Mouse (Mus musculus) midbrain, embryonic 15.5 days (tissue): ENCODE results near the gene Rsl1d1. TPM values are rescaled to one million over a fixed set of nuclear protein-coding genes. Genes with fewer than 3 reads are reported as not detected.

Experiments
- ATAC-seq: fragments of 200-750 bp; cut with Nextera tagmentation; replicated peaks from 2 replicates; pipeline ENCODE4 v1.8.0; 2017; ENCODE audit warnings: moderate TSS enrichment
- H3K27ac ChIP-seq: fragments of 300-500 bp; sonication (generic); 2 replicates; pipeline ENCODE4 v1.5.1; 2015; ENCODE audit warnings: mild to moderate bottlenecking, inconsistent platforms
- H3K27me3 ChIP-seq: fragments of 300-500 bp; sonication (generic); replicated peaks from 2 replicates; pipeline ENCODE4 v1.6.1; 2015; ENCODE audit warnings: inconsistent platforms
- H3K36me3 ChIP-seq: fragments of 300-500 bp; sonication (generic); replicated peaks from 2 replicates; pipeline ENCODE4 v1.6.1; 2015; ENCODE audit warnings: inconsistent platforms
- H3K4me1 ChIP-seq: fragments of 300-500 bp; sonication (generic); 2 replicates; pipeline ENCODE4 v1.6.1; 2015; ENCODE audit warnings: inconsistent platforms
- H3K4me2 ChIP-seq: fragments of 300-500 bp; sonication (generic); 2 replicates; pipeline ENCODE4 v1.6.1; 2015; ENCODE audit warnings: inconsistent platforms, mild to moderate bottlenecking, moderate library complexity
- H3K4me3 ChIP-seq: fragments of 300-500 bp; sonication (generic); 2 replicates; pipeline ENCODE4 v1.5.1; 2015; ENCODE audit warnings: mild to moderate bottlenecking, inconsistent platforms
- H3K9ac ChIP-seq: fragments of 300-500 bp; sonication (generic); 2 replicates; pipeline ENCODE4 v1.6.1; 2015; ENCODE audit warnings: mild to moderate bottlenecking, inconsistent platforms
- H3K9me3 ChIP-seq: fragments of 300-500 bp; sonication (generic); 2 replicates; pipeline ENCODE4 v1.6.1; 2016; ENCODE audit warnings: inconsistent platforms
- WGBS: fragments of 180-500 bp; shearing (Covaris S2); methylation state at CpG from one replicate; pipeline ENCODE4 v1.1.7; 2015; ENCODE audit warnings: mixed read lengths; 5-methylcytosine and 5-hydroxymethylcytosine counted together
- polyA plus RNA-seq: library from polyadenylated mRNA; unstranded; fragments of >200 nt; fragmentation: Nextera tagmentation; extraction: Ambion mirVana; gene quantifications from 2 replicates; pipeline ENCODE4 v1.2.1, GENCODE M21; 2015

The Rsl1d1 gene
- polyA plus RNA-seq, result 119 and 122 TPM in 2 replicates

DNA sequence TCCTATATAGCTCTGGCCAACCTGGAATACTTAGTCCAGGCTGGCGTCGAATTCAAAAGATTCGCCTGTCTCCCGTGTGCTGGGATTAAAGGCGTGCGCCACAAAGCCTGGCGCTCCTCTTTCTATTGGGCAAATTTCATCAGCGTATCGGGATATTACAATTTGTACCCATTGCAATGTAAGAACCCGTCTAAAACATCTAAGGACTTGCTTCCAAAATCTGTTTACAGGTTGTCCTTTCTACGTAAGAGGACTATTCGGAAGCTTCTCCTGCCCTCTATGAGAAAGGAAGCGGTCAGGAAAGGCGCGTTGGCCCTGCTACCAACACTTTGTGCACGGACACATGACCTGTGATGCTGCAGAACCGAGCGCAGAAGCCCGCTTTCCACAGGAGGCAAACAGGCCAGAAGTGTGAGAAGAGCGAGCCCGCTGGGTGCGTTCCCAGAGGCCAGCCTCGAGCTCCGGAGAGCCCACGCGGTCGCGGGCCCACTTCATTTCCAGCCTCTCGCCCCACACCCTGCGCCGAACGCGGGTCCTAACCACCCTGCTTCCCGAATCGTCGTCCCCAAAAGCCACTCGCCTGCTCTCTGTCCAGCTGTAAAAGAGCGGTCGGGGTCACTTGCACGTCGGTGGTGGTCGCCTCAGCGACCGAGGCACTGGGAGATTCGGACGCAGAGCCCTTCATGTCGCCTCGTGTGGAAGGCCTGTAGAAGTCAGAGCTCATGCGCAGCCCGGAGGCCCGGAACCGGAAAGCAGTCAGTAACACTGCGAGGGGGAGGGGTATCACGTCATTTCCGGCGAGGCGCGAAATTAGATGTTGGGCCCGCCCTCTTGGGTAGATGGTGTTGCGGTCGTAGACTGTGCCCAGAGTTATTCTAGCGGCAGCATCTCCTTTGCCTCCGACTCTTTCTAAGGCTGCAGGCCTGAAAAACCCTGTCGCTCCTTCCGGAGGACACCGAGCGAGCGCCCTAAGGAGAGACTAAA is at the start of gene Rsl1d1:
Gene Rsl1d1, minus strand, starts transcription at position 761 of the 984 bp plus-strand sequence.
- H3K9ac ChIP-seq, result peak within 1 kb of the TSS; percentile 75
- H3K27me3 ChIP-seq, result no peaks in the 10 kb centered on the region
- under 1% methylated on average over 68 of the region's 68 CpGs for WGBS
- no peaks in the 10 kb centered on the region for H3K9me3 ChIP-seq
- peak within 1 kb of the TSS; percentile 96 for H3K4me2 ChIP-seq
- H3K4me1 ChIP-seq, result peaks cover 30% of the 10 kb centered on the region
- peaks cover 29% of the 10 kb centered on the region; the same call in 1 of the 2 replicates for H3K36me3 ChIP-seq
- peak within 1 kb of the TSS; percentile 73 for H3K27ac ChIP-seq
- ATAC-seq, result peak; percentile 99
- peak within 1 kb of the TSS; percentile 94 for H3K4me3 ChIP-seq

- no peak for ATAC-seq
- H3K4me2 ChIP-seq, result no peak overlapping the region
- peaks cover 20% of the 10 kb centered on the region for H3K4me1 ChIP-seq
- H3K27me3 ChIP-seq, result no peaks in the 10 kb centered on the region
- H3K27ac ChIP-seq, result no peak overlapping the region
- no peaks in the 10 kb centered on the region for H3K36me3 ChIP-seq
- WGBS, result 86% methylated on average over 2 of the region's 2 CpGs
- H3K9ac ChIP-seq, result no peak overlapping the region
- H3K9me3 ChIP-seq, result no peaks in the 10 kb centered on the region
- H3K4me3 ChIP-seq, result no peak overlapping the region
Observed at GRCm38 (mm10) chr16:11247791-11248190, 44.7 kb upstream of the Rsl1d1 start.

DNA sequence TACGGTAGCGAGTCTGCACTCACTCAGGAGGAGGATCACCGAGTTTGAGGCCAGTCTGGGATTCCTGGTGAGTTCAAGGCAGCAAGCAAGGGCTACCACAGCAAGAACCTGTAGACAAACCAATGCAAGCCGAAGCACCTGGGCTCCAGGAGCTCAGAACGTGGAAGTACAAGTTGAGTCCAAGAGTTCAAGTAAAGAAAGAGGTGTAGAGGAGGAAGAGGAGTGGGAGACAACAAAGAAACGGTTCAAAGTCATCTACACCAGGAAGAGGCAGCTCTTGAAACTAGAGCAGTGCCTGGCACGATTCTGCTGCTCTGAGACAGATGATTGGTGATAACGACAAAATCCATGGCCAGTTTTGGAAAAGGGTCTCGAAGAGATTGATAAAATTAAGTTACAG is 42.6 kb upstream of the Rsl1d1 start:
- WGBS, result 87% methylated on average over 9 of the region's 9 CpGs
- ATAC-seq, result no peak
- peaks cover 2% of the 10 kb centered on the region for H3K4me1 ChIP-seq
- no peaks in the 10 kb centered on the region for H3K9me3 ChIP-seq
- H3K27ac ChIP-seq, result no peak overlapping the region
- no peaks in the 10 kb centered on the region for H3K36me3 ChIP-seq
- H3K4me3 ChIP-seq, result no peak overlapping the region
- H3K4me2 ChIP-seq, result no peak overlapping the region
- H3K27me3 ChIP-seq, result no peaks in the 10 kb centered on the region
- no peak overlapping the region for H3K9ac ChIP-seq

- Histone ChIP-seq H3K9ac (no peak overlapping the region), H3K4me2 (no peak overlapping the region)
- 85% methylated on average over 1 of the region's 1 CpGs for WGBS
Observed at GRCm38 (mm10) chr16:11242401-11242800, 39.3 kb upstream of the Rsl1d1 start.

DNA sequence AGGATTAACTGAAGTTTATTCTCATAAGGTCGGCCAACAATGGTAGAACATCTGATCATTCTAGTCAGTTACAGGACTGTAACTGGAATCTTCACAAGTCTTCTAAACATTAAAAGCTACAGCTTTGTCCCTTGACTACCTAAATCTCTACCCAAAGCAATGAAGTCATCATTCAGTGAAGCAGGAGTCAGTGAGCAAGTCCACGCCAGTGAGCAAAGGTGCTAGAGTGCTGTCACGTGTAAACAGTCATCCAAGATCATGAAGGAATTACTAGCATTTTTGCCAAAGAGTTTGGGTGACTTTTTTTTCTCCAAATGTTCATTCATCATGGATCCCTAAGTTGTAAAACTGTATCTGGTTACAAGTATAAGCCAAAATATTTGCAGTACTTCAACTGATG is 14.7 kb upstream of the Rsl1d1 start:
- Histone ChIP-seq H3K4me2 (no peak overlapping the region), H3K9ac (no peak overlapping the region), H3K4me1 (no peaks in the 10 kb centered on the region), H3K27ac (no peak overlapping the region), H3K36me3 (peaks cover 19% of the 10 kb centered on the region), H3K9me3 (no peaks in the 10 kb centered on the region), H3K27me3 (no peaks in the 10 kb centered on the region), H3K4me3 (no peak overlapping the region)
- no peak for ATAC-seq
- 84% methylated on average over 3 of the region's 3 CpGs for WGBS

More at GRCm38 (mm10) chr16:11242401-11242800, 39.3 kb upstream of the Rsl1d1 start:
- H3K4me3 ChIP-seq, result no peak overlapping the region
- no peaks in the 10 kb centered on the region for H3K9me3 ChIP-seq
- H3K36me3 ChIP-seq, result peaks cover 12% of the 10 kb centered on the region
- no peaks in the 10 kb centered on the region for H3K27me3 ChIP-seq
- no peak for ATAC-seq
- H3K27ac ChIP-seq, result no peak overlapping the region
- H3K4me1 ChIP-seq, result no peaks in the 10 kb centered on the region

DNA sequence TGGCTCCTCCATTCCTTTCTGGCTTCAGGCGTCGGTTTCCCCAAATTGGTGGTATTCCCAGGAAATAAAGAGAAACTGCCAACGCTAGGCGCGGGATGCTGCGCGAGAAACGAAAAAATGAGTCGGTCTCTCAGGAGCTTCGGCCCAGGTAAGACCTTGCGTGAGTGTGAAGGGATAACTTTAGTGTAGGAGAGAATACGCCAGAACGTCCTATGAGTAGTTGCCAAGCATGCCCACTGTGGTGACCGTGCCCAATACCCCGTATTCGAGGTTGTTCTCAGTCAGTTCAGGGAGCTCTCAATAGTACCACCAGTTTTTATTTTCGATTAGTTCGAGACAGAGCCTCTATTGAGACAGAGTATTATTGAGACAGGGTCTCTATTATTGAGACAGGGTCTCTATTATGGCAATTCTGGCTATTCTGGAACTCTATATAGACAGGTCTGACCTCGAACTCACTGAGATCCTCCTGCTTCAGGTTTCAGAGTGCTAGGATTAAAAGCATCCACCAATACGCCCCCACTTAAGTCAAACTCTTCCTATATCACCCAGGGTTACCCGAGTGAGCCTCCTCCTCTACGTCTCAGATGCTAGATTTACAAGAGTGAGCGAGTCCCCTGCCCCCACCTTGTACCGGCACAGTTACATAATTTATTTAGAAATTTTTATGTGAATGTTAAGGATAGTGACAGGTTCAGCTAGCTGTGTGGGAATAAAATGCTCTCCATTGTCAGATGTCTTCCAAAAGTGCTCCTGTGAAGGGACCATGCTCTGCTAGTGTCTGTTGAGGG is 664 bp upstream of the Rsl1d1 start:
- Histone ChIP-seq H3K9me3 (no peaks in the 10 kb centered on the region), H3K27me3 (no peaks in the 10 kb centered on the region), H3K9ac (peak overlapping the region; percentile 67), H3K4me2 (peak overlapping the region; percentile 84), H3K27ac (peak overlapping the region; percentile 67), H3K4me1 (peaks cover 30% of the 10 kb centered on the region), H3K4me3 (peak overlapping the region; percentile 94), H3K36me3 (peaks cover 20% of the 10 kb centered on the region; the same call in 1 of the 2 replicates)
- 8% methylated on average over 24 of the region's 24 CpGs for WGBS
- ATAC-seq, result peak; percentile 64

DNA sequence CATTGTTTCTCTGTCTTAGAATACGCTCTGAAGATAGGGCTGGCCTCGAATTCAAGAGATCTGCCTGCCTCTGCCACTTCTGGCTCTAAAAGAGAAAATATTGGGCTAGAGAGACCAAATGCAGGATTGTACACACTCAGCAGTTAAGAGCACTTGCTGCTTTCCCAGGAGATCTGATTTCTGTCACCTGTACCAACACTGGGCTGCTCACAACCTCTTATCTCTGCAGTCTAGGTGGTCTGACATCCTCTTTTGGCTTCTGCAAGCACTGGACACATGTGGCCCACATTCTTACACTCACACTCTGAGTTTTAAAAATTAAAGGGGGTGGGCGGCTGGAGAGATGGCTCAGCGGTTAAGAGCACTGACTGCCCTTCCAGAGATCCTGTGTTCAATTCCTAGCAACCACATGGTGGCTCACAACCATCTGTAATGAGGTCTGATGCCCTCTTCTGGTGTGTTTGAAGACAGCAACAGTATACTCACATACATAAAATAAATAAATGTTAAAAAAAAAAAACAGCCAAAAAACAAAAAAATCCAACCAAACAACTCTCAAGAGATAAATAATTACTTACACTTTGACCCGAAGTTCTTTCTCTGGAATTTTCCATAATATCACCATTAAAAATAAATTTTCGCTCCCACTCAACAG is 1.3 kb downstream of the Rsl1d1 start:
- Histone ChIP-seq H3K36me3 (peaks cover 37% of the 10 kb centered on the region), H3K4me3 (peak overlapping the region; percentile 94), H3K9me3 (no peaks in the 10 kb centered on the region), H3K27me3 (no peaks in the 10 kb centered on the region), H3K9ac (peak overlapping the region; percentile 75; the same call in 1 of the 2 replicates), H3K27ac (no peak overlapping the region), H3K4me1 (peaks cover 30% of the 10 kb centered on the region), H3K4me2 (peak overlapping the region; percentile 96)
- ATAC-seq, result no peak
- WGBS, result 73% methylated on average over 6 of the region's 6 CpGs

DNA sequence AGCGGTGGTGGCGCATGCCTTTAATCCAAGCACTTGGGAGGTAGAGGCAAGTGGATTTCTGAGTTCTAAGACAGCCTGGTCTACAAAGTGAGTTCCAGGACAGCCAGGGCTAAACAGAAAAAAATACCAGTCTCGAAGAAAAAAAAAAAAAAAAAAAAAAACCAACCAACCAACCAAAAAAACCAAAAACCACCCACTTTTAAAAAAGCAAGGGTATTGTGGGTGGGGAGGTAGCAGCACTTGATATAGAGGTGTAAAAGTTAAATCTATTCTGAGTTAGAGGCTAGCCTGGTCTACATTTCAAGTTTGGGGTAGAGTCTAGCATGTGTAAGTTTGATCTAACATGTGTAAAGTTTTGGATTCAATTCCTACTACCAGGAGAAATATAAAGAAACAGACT is 2.9 kb downstream of the Rsl1d1 start:
- H3K9me3 ChIP-seq, result no peaks in the 10 kb centered on the region
- no peak overlapping the region for H3K27ac ChIP-seq
- H3K4me2 ChIP-seq, result no peak overlapping the region
- H3K4me3 ChIP-seq, result no peak overlapping the region
- H3K4me1 ChIP-seq, result peaks cover 30% of the 10 kb centered on the region
- H3K36me3 ChIP-seq, result peaks cover 53% of the 10 kb centered on the region
- ATAC-seq, result no peak
- H3K27me3 ChIP-seq, result no peaks in the 10 kb centered on the region
- WGBS, result 87% methylated on average over 3 of the region's 3 CpGs
- no peak overlapping the region for H3K9ac ChIP-seq

DNA sequence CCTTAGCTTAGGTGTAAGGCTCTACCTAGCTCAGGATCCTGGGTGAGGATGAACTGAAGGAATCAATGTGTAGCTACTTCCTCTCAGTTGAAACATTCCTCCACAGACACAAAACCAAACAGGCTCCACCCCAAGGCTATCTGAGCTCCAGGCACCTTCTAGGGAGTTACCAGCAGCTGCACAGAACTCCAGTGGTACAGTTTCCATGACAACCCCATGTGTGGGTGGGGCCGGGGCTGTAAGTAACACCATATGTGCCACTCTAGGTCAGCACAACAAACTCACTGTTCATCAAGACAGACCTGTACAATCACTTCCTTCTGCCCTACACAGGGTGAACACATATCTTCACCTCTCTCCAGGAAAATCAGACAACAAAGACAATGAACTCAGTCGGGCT is 4.7 kb downstream of the Rsl1d1 start:
- H3K4me1 ChIP-seq, result peaks cover 12% of the 10 kb centered on the region
- H3K9me3 ChIP-seq, result no peaks in the 10 kb centered on the region
- WGBS, result 75% methylated on average over 2 of the region's 2 CpGs
- no peak for ATAC-seq
- H3K27me3 ChIP-seq, result no peaks in the 10 kb centered on the region
- H3K4me3 ChIP-seq, result no peak overlapping the region
- no peak overlapping the region for H3K9ac ChIP-seq
- peaks cover 71% of the 10 kb centered on the region for H3K36me3 ChIP-seq
- H3K27ac ChIP-seq, result no peak overlapping the region
- H3K4me2 ChIP-seq, result no peak overlapping the region

DNA sequence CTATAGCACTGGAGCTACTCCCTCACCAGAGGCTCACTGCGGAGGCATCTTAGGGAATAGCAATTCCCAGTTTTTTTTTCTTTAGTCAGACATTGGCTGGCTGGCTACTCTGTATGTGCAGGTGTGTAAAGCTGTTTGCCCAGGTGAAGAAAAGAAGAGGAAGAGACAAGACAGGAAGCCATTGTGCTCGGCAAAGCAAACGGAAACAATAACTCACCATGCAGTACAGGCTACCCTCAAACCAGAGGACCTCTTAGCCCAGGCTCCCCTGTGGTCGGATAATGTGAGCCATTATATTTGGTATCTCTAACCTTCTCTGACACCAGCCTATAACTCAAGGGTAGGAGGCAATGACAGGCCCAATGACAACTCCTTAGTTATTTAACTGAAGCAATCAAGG is 6.1 kb downstream of the Rsl1d1 start:
- Histone ChIP-seq H3K9ac (no peak overlapping the region), H3K27ac (no peak overlapping the region)
- WGBS, result 93% methylated on average over 4 of the region's 4 CpGs

GRCm38 (mm10) chr16:11193231-11193630 is 9.9 kb downstream of the Rsl1d1 start:
- H3K27ac ChIP-seq, result no peak overlapping the region
- no peak for ATAC-seq
- no peaks in the 10 kb centered on the region for H3K27me3 ChIP-seq
- peaks cover 57% of the 10 kb centered on the region for H3K36me3 ChIP-seq
- WGBS, result 97% methylated on average over 2 of the region's 2 CpGs
- H3K4me1 ChIP-seq, result no peaks in the 10 kb centered on the region
- no peaks in the 10 kb centered on the region for H3K9me3 ChIP-seq
- H3K9ac ChIP-seq, result no peak overlapping the region
- H3K4me3 ChIP-seq, result no peak overlapping the region
- H3K4me2 ChIP-seq, result no peak overlapping the region

More for the DNA sequence above, 6.1 kb downstream of the Rsl1d1 start:
- peaks cover 9% of the 10 kb centered on the region for H3K4me1 ChIP-seq
- H3K4me3 ChIP-seq, result no peak overlapping the region
- H3K4me2 ChIP-seq, result no peak overlapping the region
- no peaks in the 10 kb centered on the region for H3K9me3 ChIP-seq
- ATAC-seq, result no peak
- H3K36me3 ChIP-seq, result peaks cover 83% of the 10 kb centered on the region
- no peaks in the 10 kb centered on the region for H3K27me3 ChIP-seq

DNA sequence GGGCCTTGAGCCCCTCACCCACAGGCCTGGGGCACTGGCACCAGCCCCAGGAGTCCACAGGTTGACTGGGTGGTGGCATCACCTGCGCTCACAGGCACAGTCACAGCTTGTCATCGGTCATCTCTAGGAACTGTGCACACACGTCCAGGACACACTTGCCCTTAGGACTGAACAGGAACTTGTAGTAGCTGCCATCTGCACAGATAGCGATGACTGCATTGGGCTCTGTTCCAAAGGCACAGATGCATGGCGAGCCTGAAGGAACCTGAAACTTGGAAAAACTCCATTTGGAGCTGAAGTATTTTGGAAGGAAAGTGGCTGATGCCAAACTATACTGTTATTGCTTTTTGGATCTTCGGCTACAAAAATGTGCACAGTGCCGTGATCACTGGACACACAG is 13.0 kb downstream of the Rsl1d1 start:
- no peak overlapping the region for H3K27ac ChIP-seq
- H3K4me3 ChIP-seq, result no peak overlapping the region
- H3K36me3 ChIP-seq, result peaks cover 28% of the 10 kb centered on the region
- ATAC-seq, result no peak
- no peak overlapping the region for H3K9ac ChIP-seq
- no peak overlapping the region for H3K4me2 ChIP-seq
- WGBS, result 87% methylated on average over 7 of the region's 7 CpGs
- no peaks in the 10 kb centered on the region for H3K9me3 ChIP-seq
- no peaks in the 10 kb centered on the region for H3K4me1 ChIP-seq
- no peaks in the 10 kb centered on the region for H3K27me3 ChIP-seq
